Mouse (Mus musculus) forebrain, embryonic 15.5 days (tissue): ENCODE data around the gene Pih1d1. TPM values are rescaled to one million over a fixed set of nuclear protein-coding genes. Genes with fewer than 3 reads are reported as not detected.

Source experiments
- ATAC-seq: fragments of 200-750 bp; cut with Nextera tagmentation; replicated peaks from 2 replicates; pipeline ENCODE4 v1.8.0; 2017; ENCODE audit warnings: mild to moderate bottlenecking, moderate TSS enrichment, moderate library complexity
- H3K27ac ChIP-seq: fragments of 300-500 bp; sonication (generic); replicated peaks from 2 replicates; pipeline ENCODE4 v1.5.1; 2015; ENCODE audit warnings: mild to moderate bottlenecking, inconsistent platforms
- H3K27me3 ChIP-seq: fragments of 300-500 bp; sonication (generic); 2 replicates; pipeline ENCODE4 v1.6.1; 2015; ENCODE audit warnings: inconsistent platforms
- H3K36me3 ChIP-seq: fragments of 300-500 bp; sonication (generic); 2 replicates; pipeline ENCODE4 v1.6.1; 2015; ENCODE audit warnings: mild to moderate bottlenecking, inconsistent platforms
- H3K4me1 ChIP-seq: fragments of 300-500 bp; sonication (generic); 2 replicates; pipeline ENCODE4 v1.6.1; 2015; ENCODE audit warnings: inconsistent platforms
- H3K4me2 ChIP-seq: fragments of 300-500 bp; sonication (generic); replicated peaks from 2 replicates; pipeline ENCODE4 v1.6.1; 2015; ENCODE audit warnings: mild to moderate bottlenecking, inconsistent platforms
- H3K4me3 ChIP-seq: fragments of 300-500 bp; sonication (generic); 2 replicates; pipeline ENCODE4 v1.5.1; 2015; ENCODE audit warnings: mild to moderate bottlenecking, inconsistent platforms
- H3K9ac ChIP-seq: fragments of 300-500 bp; sonication (generic); replicated peaks from 2 replicates; pipeline ENCODE4 v1.6.1; 2015; ENCODE audit warnings: mild to moderate bottlenecking, inconsistent platforms
- H3K9me3 ChIP-seq: fragments of 300-500 bp; sonication (generic); 2 replicates; pipeline ENCODE4 v1.6.1; 2016; ENCODE audit warnings: inconsistent platforms
- WGBS: fragments of 180-500 bp; shearing (Covaris S2); methylation state at CpG from one replicate; pipeline ENCODE4 v1.1.7; 2015; ENCODE audit warnings: mixed read lengths; 5-methylcytosine and 5-hydroxymethylcytosine counted together
- polyA plus RNA-seq: library from polyadenylated mRNA; unstranded; fragments of >200 nt; fragmentation: Nextera tagmentation; extraction: Ambion mirVana; gene quantifications from 2 replicates; pipeline ENCODE4 v1.2.1, GENCODE M21; 2015

The Pih1d1 gene
- polyA plus RNA-seq, 1 experiment from 2014 or later: 96.0 TPM

DNA sequence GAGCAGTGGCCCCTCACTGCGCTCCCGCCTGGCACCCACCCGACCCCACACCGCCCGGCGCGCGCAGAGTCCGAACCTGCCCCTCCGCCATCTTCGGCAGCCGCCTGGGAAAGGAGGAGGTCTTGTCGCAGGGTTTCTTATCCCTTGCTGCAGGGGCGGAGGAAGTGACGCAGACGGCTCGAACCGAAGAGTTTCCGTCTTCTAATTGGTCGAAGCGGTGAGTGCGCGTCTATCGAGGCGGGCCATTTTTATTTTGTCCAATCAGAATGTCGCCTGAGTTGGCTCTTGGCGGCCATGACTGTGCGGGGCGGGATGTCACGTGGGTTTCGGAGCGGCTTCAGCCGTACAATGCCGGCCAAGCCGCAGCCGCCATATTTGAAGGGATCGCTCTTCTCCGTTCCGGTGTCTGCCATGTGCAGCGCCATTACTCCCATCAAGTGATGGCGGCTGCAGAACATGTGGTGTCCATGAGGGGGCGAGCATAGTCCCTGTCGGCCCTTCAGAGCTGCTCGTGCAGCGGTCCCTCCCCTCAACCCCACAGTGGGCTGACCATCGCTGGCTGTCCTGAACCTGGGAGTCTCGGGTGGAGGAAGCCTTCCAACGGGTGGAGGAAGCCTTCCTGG lies 25.4 kb upstream of the Pih1d1 start, which contains the start of gene Rpl13a:
TSS of gene Rpl13a (minus strand) at position 138 of the 623 bp plus-strand sequence.
- peak within 1 kb of the TSS; percentile 96 for H3K27ac ChIP-seq

DNA sequence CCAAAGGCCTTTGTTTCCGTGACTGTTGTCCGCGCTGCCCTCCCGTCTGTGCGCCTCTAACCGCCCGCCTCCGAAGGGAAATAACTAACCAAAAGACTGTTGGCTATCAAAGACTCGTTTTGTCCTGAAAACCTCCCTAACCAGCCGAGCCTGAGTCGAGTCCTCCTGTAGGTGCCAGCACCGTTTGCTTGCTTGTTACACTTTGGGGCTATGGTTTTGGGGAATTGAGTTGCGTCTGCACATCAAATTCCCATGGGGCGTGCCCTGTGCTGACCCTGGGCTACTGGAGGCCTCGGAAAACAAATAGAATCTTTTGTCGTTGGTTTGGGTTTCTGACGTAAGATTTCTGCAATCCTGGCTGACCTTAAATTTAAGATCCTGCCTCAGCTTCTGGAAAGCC lies 24.8 kb upstream of the Pih1d1 start:
- Histone ChIP-seq H3K27ac (peak overlapping the region; percentile 96), H3K4me1 (peaks cover 40% of the 10 kb centered on the region), H3K9ac (peak overlapping the region; percentile 71), H3K27me3 (no peaks in the 10 kb centered on the region), H3K4me2 (peak overlapping the region; percentile 62), H3K9me3 (no peaks in the 10 kb centered on the region), H3K36me3 (peaks cover 24% of the 10 kb centered on the region), H3K4me3 (peak overlapping the region; percentile 78)
- WGBS: under 1% methylated on average over 17 of the region's 17 CpGs
- no peak for ATAC-seq

More for the DNA sequence above, 25.4 kb upstream of the Pih1d1 start, which contains the start of gene Rpl13a:
- under 1% methylated on average over 48 of the region's 48 CpGs for WGBS
- peaks cover 24% of the 10 kb centered on the region for H3K36me3 ChIP-seq
- peak within 1 kb of the TSS; percentile 78 for H3K4me3 ChIP-seq
- no peaks in the 10 kb centered on the region for H3K27me3 ChIP-seq
- peaks cover 40% of the 10 kb centered on the region for H3K4me1 ChIP-seq
- ATAC-seq: peak; percentile 95
- peak within 1 kb of the TSS; percentile 98 for H3K9ac ChIP-seq
- peak within 1 kb of the TSS; percentile 73 for H3K4me2 ChIP-seq
- no peaks in the 10 kb centered on the region for H3K9me3 ChIP-seq

- H3K27ac ChIP-seq: peak overlapping the region; percentile 96
- no peaks in the 10 kb centered on the region for H3K27me3 ChIP-seq
- ATAC-seq: no peak
- H3K4me3 ChIP-seq: peak overlapping the region; percentile 78
- peaks cover 24% of the 10 kb centered on the region for H3K36me3 ChIP-seq
- WGBS: 60% methylated on average over 15 of the region's 15 CpGs
- peaks cover 35% of the 10 kb centered on the region for H3K4me1 ChIP-seq
- peak overlapping the region; percentile 62 for H3K4me2 ChIP-seq
- H3K9me3 ChIP-seq: no peaks in the 10 kb centered on the region
- H3K9ac ChIP-seq: peak overlapping the region; percentile 71
Measured at GRCm38 (mm10) chr7:45129776-45130512, 24.2 kb upstream of the Pih1d1 start.

DNA sequence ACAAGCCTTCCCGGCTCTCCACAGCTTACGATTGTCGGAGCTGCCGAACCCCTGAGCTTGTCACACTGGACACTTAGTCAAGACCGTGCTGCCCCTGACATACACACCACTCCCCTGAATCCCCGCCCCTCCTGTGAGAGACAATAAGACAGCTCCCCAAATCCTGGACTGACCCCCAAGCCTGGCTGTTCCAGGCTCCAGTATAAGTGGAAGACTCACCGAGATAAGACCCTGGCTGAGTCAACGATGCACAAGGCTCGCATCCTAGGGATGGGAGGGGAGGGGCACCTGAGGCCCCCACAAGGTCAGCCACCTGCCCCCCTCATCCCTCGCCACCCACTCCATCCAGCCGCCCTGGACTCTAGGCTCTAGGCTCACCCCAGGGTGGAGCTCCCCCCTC lies 22.3 kb upstream of the Pih1d1 start:
- Histone ChIP-seq H3K4me2 (no peak overlapping the region), H3K4me3 (no peak overlapping the region), H3K27me3 (no peaks in the 10 kb centered on the region; the same call in 1 of the 2 replicates), H3K9ac (no peak overlapping the region), H3K4me1 (peaks cover 29% of the 10 kb centered on the region), H3K27ac (no peak overlapping the region), H3K9me3 (no peaks in the 10 kb centered on the region), H3K36me3 (peaks cover 5% of the 10 kb centered on the region)
- no peak for ATAC-seq
- WGBS: 80% methylated on average over 11 of the region's 11 CpGs

DNA sequence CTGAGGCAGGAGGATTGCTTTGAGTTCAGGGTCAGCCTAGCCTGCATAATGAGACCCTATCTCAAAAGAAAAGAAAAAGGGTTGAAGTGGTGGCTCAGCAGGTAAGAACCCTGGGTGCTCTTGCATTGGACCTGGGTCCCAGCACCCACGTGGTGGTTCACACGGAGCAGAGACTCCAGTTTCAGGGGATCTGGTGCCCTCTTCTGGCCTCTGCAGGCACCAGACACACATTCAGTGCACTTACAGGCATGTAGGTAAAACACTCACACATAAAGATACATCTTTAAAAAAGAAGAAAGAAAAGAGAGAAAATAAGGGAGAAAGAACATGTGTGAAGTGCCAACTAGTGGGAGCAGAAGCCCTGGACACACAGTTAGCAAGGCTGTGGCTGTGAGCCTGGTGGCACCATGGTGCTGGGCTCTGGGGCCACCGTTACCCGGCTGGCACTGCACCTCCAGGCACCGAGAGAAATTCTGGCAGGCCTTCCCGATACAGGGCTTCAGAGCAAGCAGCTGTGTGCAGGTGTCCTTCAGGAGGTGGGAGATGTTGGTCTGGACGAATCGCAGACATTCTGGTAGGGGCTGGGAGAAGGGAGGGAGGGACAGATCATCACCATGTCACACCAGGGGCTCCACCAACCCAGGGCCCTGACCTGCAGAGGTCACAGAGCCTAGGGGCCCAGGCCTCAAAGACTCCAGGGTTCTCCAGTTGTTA lies 20.5 kb upstream of the Pih1d1 start:
- Histone ChIP-seq H3K36me3 (no peaks in the 10 kb centered on the region), H3K27me3 (no peaks in the 10 kb centered on the region; the same call in 1 of the 2 replicates), H3K4me3 (no peak overlapping the region), H3K9ac (no peak overlapping the region), H3K9me3 (no peaks in the 10 kb centered on the region), H3K4me2 (no peak overlapping the region), H3K27ac (no peak overlapping the region), H3K4me1 (peaks cover 19% of the 10 kb centered on the region)
- 74% methylated on average over 8 of the region's 8 CpGs for WGBS
- no peak for ATAC-seq

- H3K36me3 ChIP-seq: no peaks in the 10 kb centered on the region
- ATAC-seq: no peak
- H3K4me3 ChIP-seq: no peak overlapping the region
- no peak overlapping the region for H3K27ac ChIP-seq
- no peaks in the 10 kb centered on the region; the same call in 1 of the 2 replicates for H3K27me3 ChIP-seq
- no peak overlapping the region for H3K9ac ChIP-seq
- H3K4me2 ChIP-seq: no peak overlapping the region
- 10% methylated on average over 12 of the region's 12 CpGs for WGBS
- H3K9me3 ChIP-seq: no peaks in the 10 kb centered on the region
- peaks cover 15% of the 10 kb centered on the region for H3K4me1 ChIP-seq
Measured at GRCm38 (mm10) chr7:45134544-45135026, 19.5 kb upstream of the Pih1d1 start.

- H3K4me3 ChIP-seq: no peak overlapping the region
- H3K27me3 ChIP-seq: no peaks in the 10 kb centered on the region; the same call in 1 of the 2 replicates
Measured at GRCm38 (mm10) chr7:45135370-45135769, 18.7 kb upstream of the Pih1d1 start.

DNA sequence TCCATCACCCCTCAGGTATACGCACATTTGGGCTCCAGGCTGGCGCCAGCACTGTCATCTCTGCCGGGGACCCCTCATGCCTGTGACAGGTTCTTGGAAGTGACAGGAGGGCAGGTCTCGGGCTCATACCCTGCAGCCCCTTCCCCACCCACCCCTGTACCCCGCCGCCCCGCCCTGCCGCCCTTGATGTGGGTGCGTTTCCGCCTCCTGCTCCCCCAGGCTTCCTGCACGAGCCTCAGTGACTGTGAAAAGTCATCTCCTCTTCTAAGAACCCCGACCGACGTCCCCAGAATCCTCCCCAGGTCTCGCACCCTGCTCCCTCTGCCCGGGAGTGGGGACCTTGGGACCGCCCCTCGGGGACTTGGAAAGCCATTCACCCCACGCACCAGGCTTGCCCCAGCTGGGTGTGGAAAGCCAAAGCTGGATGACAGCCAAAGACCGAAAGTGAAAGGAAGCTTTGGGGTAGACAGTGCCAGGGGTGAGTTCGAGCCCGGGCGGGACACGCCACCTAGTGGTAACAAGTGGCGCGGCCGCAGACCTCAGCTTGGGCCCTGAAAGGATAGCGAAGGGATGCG lies 18.0 kb upstream of the Pih1d1 start, which contains the start of the genes Gm45713 and Flt3l:
TSS of gene Gm45713 (minus strand) at position 239 of the 575 bp plus-strand sequence.
TSS of gene Flt3l (minus strand) at position 440 of the 575 bp plus-strand sequence.
- Histone ChIP-seq H3K9ac (peak within 1 kb of the TSS; percentile 55), H3K27ac (no peak within 1 kb of the TSS), H3K36me3 (no peaks in the 10 kb centered on the region), H3K4me1 (peaks cover 10% of the 10 kb centered on the region), H3K27me3 (no peaks in the 10 kb centered on the region; the same call in 1 of the 2 replicates), H3K9me3 (no peaks in the 10 kb centered on the region), H3K4me2 (peak within 1 kb of the TSS; percentile 79), H3K4me3 (peak within 1 kb of the TSS; percentile 46)
- WGBS: 2% methylated on average over 29 of the region's 29 CpGs
- ATAC-seq: peak; percentile 88

More at GRCm38 (mm10) chr7:45135370-45135769, 18.7 kb upstream of the Pih1d1 start:
- Histone ChIP-seq H3K9ac (no peak overlapping the region), H3K27ac (no peak overlapping the region), H3K4me1 (peaks cover 10% of the 10 kb centered on the region), H3K36me3 (no peaks in the 10 kb centered on the region), H3K9me3 (no peaks in the 10 kb centered on the region), H3K4me2 (0 out of 2 replicates have a peak overlapping the region, but pooled peaks have one; percentile 79)
- ATAC-seq: no peak
- 87% methylated on average over 3 of the region's 3 CpGs for WGBS

DNA sequence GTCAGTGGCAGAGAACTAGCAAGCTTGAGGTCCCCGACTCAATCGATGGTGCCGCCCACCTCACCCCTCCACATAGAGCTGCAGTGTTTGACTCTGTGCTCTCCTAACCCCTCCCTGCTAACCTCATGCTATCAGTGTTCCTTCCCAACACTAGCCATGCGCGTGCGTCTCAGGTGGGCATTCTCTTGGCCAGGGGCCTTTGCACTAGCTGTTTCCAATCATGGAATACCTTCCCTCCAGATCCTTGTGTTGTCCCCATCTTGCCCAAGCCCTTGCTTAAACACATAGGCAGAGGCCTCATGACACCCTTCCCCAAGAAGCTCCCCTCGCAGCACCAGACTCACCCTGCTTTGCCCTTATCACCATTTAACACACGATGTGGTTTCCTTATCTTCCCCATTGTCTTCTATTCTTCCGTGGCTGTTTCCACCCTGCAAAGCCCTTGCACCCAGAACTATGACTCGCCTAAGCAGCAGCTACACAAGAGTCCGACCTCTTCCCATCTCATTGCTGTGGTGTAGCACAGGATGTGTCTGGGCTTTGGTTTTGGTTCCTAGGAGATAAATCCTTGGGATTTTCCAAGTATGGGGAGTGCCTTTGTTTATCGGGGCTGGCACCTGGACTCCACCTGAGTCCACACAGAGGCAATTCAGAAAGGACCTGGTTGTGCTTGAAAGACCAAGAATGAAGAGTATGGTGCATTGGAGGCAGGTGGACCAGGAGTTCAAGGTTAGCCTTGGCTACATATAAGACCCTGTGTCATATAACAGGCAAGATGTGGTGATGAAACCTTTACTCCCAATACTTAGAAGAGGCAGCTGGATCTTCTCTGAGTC lies 16.7 kb upstream of the Pih1d1 start:
- Histone ChIP-seq H3K9me3 (no peaks in the 10 kb centered on the region), H3K27ac (no peak overlapping the region), H3K36me3 (no peaks in the 10 kb centered on the region), H3K9ac (no peak overlapping the region), H3K4me1 (peaks cover 10% of the 10 kb centered on the region), H3K4me3 (no peak overlapping the region), H3K27me3 (no peaks in the 10 kb centered on the region; the same call in 1 of the 2 replicates), H3K4me2 (no peak overlapping the region)
- no peak for ATAC-seq
- WGBS: 85% methylated on average over 12 of the region's 12 CpGs

DNA sequence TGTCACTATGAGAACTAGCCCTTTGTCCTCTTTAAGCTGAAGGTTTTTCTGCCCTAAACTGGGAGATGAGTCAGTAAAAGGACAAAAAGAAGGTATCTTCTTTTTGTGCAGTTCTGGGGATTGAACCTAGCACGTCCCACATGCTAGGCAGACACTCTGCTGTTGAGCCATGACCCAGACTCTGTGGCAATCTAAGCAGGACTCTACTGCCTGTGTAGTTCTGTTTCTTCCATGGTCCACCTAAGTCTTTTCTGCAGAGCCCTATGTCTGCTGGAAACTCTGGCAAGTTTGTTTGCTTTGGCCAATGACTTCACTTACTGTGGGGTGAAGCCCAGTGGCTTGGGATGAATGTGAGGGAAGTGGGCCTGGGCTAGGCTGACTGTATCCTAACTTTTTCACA lies 15.7 kb upstream of the Pih1d1 start:
- no peak overlapping the region for H3K9ac ChIP-seq
- WGBS: 79% methylated on average over 1 of the region's 1 CpGs
- H3K27me3 ChIP-seq: no peaks in the 10 kb centered on the region; the same call in 1 of the 2 replicates
- no peaks in the 10 kb centered on the region for H3K9me3 ChIP-seq
- ATAC-seq: no peak
- no peak overlapping the region for H3K4me2 ChIP-seq
- H3K27ac ChIP-seq: no peak overlapping the region
- no peak overlapping the region for H3K4me3 ChIP-seq
- peaks cover 10% of the 10 kb centered on the region for H3K4me1 ChIP-seq
- no peaks in the 10 kb centered on the region for H3K36me3 ChIP-seq
